Mouse (Mus musculus) embryonic fibroblast, embryonic 13.5 days (primary cell): ENCODE results near the gene Set.
A peak's percentile ranks its signal among the peaks of the same experiment; 100 is the strongest.

Experiments
- CTCF ChIP-seq: IDR thresholded peaks from 2 replicates; pipeline ENCODE4 v1.5.1; 2011; ENCODE audit warnings: mild to moderate bottlenecking, control low read depth, low read length, moderate library complexity, borderline replicate concordance; ENCODE audit not compliant: insufficient read depth
- POLR2A ChIP-seq: IDR thresholded peaks from 2 replicates; pipeline ENCODE4 v1.6.1; 2011; ENCODE audit warnings: low read depth, mild to moderate bottlenecking, control low read depth, low read length, moderate library complexity

- peak; percentile 69 for TF ChIP-seq POLR2A
- TF ChIP-seq CTCF = peak; percentile 93
Observed at GRCm38 (mm10) chr2:30077502-30078348, 20.5 kb downstream of the Set start, which contains the start of gene Pkn3.
